Mouse (Mus musculus): ENCODE measurements around the gene Polh.
A peak's percentile ranks its signal among the peaks of the same experiment; 100 is the strongest.

The Polh gene

GRCm38 (mm10) chr17:46202421-46203071 lies at the start of gene Polh, which contains the start of gene Xpo5:
TSS of gene Polh (minus strand) at chr17:46202645.
TSS of gene Xpo5 (plus strand) at chr17:46202782.
- DNase-seq = peak; percentile 95

GRCm38 (mm10) chr17:46251174-46251573 lies 48.7 kb upstream of the Polh start:
- no peak for DNase-seq

GRCm38 (mm10) chr17:46248189-46248522 lies 45.7 kb upstream of the Polh start:
- no peak for DNase-seq

GRCm38 (mm10) chr17:46247512-46248188 lies 45.2 kb upstream of the Polh start, which contains the start of the genes Polr1c and Yipf3:
TSS of gene Polr1c (minus strand) at chr17:46248054.
TSS of gene Yipf3 (plus strand) at chr17:46248080.
- peak; percentile 96 for DNase-seq

GRCm38 (mm10) chr17:46244579-46244978 lies 42.1 kb upstream of the Polh start:
- no peak for DNase-seq

DNA sequence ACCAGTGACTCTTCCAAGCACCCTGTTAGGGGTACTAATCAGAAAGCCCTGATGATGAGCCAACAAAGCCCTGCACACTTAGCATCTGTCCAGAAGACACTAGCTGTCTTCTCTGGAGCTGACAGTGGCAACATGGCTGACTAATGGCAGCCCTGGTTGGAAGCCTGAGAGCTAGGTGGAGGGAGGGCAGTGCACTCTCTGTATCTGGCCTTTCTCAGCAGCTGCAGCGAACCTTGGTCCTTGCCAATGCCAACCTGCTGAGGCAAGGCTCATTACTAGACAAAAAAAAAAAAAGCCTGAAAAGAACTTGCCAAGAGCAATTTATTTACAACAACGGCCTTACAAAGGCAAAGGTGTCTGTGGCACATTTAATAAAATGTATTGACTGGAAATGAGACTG lies 41.2 kb upstream of the Polh start:
- DNase-seq = peak; percentile 62

DNA sequence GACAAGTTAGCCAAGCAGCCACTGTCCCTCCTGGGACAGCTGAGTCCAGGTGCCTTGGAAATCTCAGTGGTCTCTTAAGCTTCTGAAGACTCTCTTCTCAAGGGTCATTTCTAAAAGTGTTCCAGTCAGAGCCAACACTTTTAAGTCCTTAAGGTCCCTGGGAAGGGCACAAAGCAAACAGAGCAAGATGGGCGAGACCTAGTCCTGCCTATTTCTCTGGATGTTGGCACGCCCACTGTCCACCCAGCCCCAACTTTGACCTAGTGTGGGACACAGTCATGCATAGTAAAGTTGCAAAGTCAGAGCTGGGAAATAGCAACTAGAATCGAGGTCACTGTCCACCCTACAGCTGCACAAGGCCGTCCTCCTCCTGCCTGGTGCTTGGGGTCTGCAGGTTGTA lies 40.5 kb upstream of the Polh start:
- no peak for DNase-seq

DNA sequence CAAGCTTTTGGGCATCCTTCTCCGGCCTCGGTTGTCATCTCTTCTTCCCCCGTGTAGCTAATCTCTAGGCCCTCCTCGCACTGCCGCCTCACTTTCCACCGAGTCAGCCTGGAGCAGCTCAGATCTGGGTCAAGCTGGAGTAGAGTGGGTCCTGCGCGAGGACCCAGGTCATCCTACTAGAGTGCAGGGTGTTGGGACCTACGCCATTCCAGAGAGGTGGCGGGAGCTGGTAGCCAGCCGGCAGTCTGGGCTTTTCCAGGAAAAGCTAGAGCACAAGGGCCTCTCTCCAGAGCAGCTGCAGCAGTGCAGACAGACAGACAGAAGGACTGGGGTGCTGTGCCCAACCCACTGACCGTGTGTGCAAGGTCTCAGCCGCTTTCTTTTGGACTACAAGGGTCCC lies 39.8 kb upstream of the Polh start:
- DNase-seq = no peak

DNA sequence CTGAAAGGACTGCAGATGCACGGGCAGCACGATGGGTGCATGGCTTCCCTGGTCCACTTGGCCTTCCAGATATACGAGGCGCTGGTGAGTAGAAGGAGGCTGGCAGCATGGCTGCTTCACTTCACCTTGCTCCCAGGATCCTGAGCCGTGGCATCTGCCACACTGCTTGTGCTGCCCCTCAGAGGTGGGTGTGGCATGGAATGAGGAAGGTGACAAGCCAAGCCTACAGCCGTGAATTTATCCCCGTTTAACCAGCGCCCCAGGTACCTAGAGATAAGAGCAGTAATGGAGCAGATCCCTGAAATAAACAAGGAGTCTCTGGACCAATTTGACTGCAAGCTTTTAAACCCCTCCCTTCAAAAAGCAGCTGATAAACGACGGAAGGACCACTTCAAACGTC lies 39.0 kb upstream of the Polh start:
- DNase-seq = no peak

DNA sequence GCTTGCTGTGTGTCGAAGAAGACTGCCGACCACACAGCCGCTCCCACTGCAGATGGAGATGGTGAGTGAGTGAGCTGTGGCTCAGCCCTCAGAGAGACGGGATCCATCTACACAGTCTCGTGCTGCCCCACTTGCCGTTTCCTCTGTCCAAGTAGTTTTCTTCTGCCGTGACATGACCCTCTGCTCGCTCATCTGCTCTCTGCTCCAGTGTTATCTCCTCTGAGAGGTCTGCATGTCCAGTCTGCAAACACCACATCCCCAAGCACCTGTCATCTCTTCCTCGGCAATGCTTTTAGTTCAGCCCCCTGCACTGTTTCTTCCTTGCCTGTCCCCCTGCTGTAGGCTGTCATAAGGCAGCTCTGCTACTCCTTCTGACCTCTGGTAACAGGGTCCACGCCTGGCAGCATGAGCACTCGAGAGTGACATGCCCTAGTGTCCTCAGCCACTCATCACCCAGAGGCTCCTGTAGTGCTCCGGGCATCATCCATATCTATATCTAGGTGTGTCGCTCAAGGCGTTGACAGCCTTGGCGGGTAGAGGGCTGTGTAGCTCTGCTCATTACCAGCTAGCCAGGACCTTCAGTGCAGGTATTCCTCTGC lies 37.2 kb upstream of the Polh start:
- DNase-seq = no peak

GRCm38 (mm10) chr17:46237480-46237879 lies 35.0 kb upstream of the Polh start:
- DNase-seq = no peak

- DNase-seq = no peak
Observed at GRCm38 (mm10) chr17:46237079-46237478, 34.6 kb upstream of the Polh start.

GRCm38 (mm10) chr17:46236067-46236466 lies 33.6 kb upstream of the Polh start:
- DNase-seq = no peak

GRCm38 (mm10) chr17:46227576-46227975 lies 25.1 kb upstream of the Polh start:
- no peak for DNase-seq

- DNase-seq = no peak
Observed at GRCm38 (mm10) chr17:46221601-46222000, 19.2 kb upstream of the Polh start.

DNA sequence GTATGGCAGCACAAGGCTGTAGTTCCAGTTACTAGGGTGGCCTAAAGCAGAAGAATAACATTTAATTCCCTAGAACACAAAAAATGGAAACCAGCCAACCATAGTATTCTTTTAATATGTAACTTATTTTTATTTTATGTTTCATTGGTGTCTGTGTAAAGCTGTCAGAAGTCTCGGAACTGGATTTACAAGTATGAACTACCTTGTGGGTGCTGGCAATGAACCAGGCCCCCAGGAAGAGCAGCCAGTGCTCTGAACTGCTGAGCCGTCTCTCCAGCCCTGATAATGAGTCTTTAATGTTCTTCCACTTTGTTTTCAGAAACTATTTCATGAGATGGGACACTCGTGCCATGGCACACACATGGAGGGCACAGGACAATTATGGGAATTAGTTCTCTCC lies 8.1 kb upstream of the Polh start:
- DNase-seq = peak; percentile 9

DNA sequence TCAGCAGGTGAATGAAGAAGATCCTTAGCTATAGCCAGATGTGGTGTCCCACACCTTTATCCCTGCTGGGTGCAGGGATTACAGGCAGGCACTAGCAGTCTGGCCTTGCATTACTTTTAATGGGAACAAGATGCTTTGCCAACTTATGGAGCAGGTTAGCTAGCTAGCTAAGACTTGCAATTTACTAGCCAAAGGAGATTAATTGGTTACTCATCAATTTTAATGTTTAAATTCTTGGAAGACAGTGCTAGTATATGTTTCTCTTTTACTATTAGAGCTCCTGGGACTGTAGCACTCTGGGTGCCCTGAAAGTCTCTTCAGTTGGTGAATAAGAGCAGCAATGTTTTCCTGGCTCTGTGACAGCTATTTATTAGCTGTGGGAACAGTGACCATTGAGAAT lies 4.2 kb upstream of the Polh start:
- peak; percentile 57 for DNase-seq

- peak; percentile 28 for DNase-seq
Observed at GRCm38 (mm10) chr17:46203078-46203477, 633 bp upstream of the Polh start.

- no peak for DNase-seq
Observed at GRCm38 (mm10) chr17:46201151-46201550, 1.3 kb downstream of the Polh start.

DNA sequence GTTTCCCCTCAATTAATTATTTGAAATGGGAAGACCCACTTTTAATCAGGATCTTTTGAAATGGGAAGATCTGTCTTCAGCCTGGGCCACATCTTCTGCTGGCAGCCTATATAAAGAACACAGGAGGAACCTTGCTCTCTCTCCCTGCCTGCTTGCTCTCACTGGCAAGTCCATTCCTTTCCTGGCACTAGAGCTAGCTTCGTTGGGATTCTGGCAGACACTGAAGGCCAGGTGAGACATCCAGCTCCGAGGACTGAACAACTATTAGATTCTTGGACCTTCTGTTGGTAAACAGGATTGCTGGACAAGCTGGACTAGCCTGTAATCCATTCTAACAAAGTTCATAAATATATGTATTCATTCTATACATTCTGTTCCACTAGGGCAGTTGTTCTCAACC lies 13.6 kb downstream of the Polh start:
- DNase-seq = no peak

GRCm38 (mm10) chr17:46182273-46182672 lies 20.2 kb downstream of the Polh start:
- DNase-seq = peak; percentile 38

- DNase-seq = peak; percentile 58
Observed at GRCm38 (mm10) chr17:46170538-46170937, 31.9 kb downstream of the Polh start.

DNA sequence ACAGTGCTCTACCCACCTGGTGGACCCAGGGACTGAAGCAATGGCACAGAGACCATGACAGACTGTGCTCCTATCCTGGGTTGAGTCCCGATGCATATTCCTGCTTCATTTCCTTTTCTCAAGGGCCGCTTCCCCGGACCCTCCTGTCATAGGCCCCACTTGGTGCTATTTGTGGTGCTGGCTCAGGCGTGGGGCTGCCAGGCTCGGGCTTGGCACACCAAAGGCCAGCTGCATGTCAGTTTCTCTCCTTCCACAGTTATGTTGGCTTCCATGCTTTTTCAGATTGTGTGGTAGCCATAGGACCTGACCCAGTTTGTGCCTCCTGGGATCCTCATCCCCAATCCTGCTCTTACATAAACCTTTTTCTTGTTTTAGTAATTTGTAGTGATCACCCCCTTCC lies 33.7 kb downstream of the Polh start:
- no peak for DNase-seq

- DNase-seq = no peak
Observed at GRCm38 (mm10) chr17:46168318-46168717, 34.1 kb downstream of the Polh start.

Measured in kidney, adult 9 months (tissue).